Mouse (Mus musculus) frontal cortex, postnatal 36 days (tissue): Measurements from ENCODE around the gene Drap1.

Experiments
- DNase-seq, 2 experiments: peaks; one replicate each; pipeline ENCODE4 v3.0.0; 2022; ENCODE audit warnings: low spot score in 2 of 2

The Drap1 gene

DNA sequence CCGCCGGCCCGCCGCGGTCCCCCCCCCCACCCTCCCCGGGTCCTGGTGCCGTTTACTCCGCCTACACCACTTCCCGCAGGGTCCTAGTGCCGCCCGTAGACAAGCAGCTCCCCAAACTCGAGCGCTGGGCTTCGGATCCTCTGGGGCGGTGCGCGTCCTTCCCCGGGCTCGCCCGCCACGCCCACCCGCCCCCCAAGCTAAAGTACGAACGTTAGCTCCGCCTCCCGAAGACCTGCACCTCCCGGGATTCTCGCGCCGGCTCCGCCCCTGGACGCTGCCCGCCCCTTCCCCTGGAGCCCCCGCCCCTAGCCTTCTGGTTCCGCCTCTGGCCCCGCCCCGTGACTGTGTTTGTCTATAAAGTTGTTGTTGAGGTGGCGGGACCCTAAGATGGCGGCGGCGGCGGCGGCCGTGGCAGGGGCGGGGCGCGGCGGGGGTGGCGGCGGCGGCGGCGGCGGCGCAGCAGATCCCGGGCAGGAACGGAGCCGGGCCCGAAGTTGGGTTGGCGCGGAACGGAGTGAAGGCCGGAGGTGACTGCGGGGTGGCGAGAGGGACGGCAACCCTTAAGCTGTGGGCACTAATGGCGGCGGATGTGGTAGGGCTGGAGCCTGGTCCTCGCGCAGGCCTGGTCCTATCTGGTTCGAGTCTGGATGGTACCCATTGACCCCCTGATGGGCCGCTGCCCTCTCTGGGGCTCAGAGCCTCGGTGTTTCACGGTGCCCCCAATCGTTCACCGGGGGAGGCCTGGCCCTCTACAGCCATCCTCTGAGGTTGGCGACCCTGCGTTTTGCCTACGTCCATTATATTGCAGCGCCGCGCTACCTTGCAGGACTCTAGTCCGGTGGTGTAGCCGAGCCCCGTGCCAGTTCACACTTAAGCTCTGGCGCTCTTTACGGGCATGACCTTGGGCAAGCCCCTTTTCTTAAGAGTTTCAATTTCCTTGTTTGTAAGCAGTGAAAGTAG is at the start of gene Drap1, which contains the start of gene AI837181:
Drap1 (minus strand) TSS at position 198 of the 960 bp plus-strand sequence.
AI837181 (plus strand) TSS at position 363 of the 960 bp plus-strand sequence.
- peak; percentile 87 to 89 for DNase-seq

DNA sequence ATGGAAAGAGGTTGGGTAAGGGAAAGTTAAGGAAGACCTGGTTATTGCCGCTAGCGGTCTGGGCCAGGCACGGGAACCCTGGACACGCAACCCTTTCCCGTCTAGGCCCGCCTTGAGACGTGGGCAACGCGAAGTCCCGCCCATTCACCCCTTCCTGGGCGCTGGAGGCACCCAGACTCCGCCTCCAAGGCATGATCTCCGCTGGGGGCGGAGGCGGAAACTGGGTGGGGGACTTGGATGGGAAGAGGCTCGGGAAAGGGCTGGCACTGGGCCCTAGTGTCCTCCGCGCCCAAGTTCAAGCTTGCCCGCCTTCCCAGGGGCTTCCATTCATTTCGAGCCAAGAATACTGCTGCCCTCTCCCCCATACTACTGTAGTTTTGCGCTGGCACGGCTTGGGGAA is 48.9 kb upstream of the Drap1 start, which contains the start of gene Efemp2:
Efemp2 (plus strand) TSS at position 235 of the 400 bp plus-strand sequence.
- DNase-seq, result peak; percentile 56 to 60

DNA sequence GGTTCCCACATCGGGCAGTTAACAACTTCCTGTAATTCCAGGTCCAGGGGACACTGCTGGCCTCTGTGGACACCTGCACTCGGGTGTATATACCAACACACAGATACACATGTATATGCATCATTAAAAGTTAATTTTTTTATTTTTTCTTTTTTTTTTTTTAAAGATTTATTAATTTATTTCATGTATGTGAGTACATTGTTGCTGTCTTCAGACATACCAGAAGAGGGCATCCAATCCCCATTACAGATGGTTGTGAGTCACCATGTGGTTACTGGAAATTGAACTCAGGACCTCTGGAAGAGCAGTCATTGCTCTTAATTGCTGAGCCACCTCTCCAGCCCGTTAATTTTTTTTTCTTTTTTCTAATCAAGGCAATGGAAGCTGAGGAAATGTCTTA is 48.1 kb upstream of the Drap1 start:
- DNase-seq, result no peak

DNA sequence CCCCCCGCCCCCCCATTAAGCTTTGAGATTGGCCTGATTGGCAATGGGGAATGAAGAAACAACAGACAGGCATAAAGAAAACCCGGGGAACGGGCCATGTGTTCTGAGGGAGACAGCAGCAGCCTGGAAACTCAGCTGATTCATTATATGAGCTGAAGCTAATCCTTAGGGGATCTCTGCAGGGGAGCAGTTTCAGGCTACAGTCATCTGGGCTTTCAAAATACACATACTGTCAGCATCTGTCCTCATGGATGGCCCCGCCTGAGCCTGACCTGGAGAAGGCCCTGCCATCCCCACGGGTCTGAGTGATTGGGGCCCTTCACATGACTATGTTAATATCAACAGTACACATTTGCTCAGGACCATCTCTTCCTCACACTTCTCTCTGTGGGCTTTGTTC is 47.1 kb upstream of the Drap1 start:
- DNase-seq, result no peak

DNA sequence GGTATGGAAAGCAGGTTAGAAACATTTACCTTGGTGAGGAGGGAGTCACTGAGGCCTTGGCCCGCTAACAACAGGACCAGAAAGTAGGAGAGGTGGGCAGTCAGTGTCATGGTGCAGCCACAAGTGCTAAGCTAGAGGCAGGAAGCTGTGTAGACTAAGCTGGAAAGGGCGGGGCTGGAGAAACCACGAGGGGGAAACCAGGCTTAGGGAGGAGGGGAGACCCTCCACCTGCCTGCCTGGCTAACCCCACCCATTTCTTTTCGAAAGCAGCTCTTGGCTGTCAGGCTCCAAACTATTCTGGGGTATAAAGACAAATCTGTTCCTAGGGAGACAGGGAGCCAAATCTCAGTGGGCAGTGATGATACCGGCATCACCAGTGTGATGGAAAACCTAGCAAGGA is 43.6 kb upstream of the Drap1 start, which contains the start of gene Ctsw:
Ctsw (minus strand) TSS at position 134 of the 400 bp plus-strand sequence.
- DNase-seq, result no peak

DNA sequence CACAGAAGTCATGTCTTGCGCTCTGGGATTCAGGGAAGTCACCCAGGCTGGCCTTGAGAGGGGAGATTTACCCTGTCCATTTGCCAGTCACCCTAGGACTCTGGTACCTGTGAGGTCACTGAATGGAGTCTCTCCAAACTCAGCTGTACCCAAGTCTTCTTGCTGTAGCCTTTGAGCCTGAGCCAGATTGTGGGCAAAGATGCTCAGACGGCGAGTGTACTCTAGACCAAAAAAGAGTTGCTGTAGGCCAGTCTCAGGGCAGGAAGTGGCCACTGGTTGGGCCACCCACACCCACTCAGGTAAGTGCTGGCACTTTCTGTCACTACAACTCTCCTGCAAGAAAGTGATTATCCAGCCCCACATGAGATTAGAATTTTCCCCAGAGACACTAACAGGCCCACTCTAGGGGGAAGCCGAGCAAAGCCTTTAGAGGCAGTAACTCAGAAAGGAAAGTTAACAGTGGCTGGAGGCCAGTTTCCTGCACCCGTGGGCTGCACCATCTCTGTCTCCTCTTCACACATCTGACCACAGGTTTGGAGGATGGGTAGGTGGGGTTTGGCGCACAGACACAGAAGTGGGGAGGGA is 42.2 kb upstream of the Drap1 start:
- no peak for DNase-seq

DNA sequence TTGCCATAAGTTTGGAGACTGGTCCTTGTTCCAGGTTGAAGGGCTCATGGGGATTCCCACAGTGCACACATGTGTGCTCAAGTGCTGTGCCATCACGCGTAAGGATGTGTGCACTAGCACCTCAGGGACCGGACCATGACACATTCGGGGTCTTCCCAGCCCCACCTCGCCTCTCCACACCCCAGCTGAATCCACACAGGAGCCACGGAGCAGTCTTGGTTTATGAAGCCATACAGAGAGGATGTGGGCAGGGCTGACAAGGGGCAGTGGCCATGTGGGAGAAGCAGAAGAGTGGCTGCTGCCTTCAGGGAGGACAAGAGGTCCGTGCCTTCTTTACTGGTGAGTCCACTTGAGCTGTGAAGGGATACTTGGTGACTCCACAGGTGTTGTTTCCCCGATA is 40.3 kb upstream of the Drap1 start:
- no peak for DNase-seq

DNA sequence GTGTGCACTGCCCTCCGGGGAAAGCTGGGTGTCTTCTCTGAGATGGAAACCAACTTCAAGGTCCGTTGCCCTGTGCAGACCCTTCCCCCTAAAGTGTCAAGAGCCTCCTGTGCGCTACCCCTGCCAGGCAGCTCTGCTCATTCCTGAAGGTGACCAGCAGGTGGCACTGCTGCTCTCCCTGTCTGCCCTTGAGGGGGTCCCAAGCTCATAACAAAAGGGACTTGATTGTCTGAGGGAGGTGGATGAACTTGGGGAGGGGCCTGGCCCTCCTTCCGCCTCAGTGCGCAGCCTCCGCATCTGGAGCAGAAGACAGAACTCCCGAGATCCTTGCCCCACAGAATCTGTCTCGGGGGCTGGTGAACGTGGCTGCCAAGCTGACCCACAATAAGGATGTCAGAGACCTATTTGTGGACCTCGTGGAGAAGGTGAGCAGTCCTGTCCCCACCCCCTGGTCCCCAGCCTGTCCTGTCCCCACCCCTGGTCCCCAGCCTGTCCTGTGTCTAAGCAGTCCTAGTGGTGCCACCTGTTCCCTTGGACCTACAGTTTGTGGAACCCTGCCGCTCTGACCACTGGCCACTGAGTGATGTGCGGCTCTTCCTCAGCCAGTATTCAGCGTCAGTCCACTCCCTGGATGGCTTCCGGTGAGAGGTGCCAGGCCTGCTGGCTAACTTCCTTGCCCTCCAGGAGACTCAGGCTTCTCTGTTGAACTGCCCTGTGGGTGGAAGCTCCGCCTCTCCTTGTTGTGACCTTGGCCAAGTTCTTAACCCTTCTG is 39.2 kb upstream of the Drap1 start:
- no peak for DNase-seq

DNA sequence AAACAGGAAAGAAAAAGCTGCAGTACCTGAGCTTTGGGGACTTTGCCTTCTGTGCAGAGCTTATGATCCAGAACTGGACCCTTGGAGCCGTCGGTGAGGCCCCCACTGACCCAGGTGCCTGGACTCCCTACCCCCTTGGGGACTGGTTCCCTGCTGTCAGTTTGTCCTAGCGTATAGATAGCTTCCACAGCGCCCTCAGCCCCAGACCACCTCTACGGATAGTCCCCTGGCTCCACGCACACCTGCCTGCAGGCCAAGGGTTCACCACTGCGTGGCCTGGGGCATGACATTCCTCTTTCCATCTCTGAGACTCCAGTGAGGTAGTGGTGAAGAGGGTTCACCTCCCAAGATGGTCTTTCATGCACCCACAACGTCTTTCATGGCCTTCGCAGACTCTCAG is 38.4 kb upstream of the Drap1 start:
- no peak for DNase-seq

DNA sequence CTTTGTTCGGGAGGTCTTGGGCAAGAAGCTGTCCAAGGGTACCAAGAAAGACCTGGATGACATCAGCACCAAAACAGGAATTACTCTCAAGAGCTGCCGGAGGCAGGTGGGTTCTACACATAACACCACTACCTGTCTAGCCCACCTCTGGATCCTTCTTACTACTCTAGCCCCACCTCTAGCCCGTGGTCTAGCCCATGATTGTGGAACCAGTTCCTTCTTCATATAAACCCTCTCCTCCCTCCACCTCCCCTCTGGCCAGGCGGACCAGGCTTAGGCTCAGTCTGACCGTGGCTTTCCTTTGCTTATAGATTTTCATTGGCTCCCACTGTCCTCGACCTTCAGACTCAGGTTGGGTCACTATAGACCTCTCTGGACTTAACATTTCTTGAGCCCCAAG is 36.6 kb upstream of the Drap1 start:
- DNase-seq, result no peak

DNA sequence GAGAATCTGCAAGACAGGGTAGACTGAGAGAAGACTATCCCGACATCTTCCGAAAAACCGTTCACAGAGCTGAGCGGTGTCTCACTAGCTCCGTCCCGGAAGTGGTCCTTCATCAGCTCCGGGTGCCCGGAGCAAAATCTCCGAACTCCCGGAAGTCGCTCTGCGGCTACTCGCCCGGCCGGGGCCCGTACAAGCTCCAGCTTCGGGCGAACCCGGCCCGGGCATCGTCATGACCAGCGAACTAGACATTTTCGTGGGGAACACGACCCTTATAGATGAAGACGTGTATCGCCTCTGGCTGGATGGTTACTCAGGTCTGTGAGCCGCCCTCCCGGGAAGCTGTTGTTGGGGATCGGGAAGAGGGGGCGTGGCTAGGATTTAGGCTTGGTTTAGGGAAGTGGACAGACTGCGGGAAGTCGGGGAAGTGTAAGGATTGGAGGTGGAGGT is 35.7 kb upstream of the Drap1 start, which contains the start of gene Fibp:
Fibp (plus strand) TSS at position 151 of the 447 bp plus-strand sequence.
- DNase-seq, result peak; percentile 85 to 92

DNA sequence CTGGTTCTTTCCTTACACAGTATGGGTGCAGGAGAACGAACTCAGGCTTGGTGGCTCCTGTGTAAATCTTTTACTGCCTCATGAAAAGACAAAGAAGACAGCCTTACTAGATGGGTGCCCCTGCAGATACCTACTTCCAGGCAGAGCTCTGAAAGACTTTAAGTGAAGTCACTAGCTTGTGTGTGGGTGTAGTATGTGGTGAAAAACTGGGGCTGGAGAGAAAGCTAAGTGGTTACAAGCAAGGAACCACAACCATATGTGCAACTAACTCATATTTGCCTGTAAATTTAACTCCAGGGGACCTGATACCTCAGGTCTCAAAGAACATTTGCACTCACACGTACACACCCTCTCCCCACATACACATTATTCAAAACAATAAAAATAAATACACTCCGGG is 35.1 kb upstream of the Drap1 start:
- no peak for DNase-seq

DNA sequence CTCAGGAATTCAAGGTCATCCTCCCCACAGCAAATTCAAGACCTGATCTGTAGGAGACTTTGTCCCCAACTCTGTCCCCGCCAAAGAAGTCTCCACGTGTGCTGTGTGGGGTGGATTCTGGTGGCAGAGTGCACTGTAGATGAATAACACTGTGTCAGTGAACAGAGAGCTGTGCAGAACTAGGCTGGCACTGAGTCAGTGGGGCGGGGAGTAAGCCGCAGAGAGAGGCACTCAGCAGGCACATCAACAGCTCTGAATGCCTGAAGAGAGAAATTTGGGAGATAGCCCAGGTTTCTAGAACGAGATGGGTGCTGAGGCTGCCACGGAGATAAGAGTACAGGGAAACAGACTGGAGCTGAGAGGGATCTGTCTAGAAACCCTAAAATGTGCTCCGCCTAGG is 34.2 kb upstream of the Drap1 start:
- DNase-seq, result peak; percentile 60 to 65

DNA sequence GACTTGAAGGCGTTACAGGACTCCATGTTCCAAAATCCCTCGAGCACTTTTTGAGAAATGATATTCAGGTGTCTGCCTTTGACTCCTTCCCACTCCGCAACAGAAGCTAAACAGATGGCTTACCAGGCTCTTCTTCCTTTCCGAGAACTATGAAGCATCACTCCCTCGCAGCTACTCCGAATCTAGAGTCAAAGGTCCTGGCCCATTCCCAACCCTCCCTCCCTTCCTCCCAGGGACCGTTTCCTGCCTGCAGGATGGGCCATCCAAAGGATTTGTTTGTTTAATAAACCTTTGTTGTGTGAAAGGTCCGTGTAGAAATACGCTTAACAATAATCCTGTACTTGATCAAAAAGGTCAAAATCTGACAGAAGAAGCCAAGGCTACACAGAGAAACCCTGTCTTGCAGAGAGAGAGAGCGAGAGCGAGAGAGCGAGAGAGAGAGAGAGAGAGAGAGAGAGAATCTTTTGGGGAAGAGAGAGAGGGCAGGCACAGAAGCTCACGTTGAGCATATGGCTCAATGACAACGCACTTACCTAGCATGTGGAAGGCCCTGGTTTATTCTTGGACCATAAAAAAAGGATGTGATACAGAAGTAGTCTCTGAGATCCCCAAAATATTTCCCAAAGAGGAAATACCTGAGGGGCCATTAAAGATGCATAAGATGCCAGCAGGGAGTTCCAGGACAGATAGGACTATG is 33.1 kb upstream of the Drap1 start, which contains the start of gene Ccdc85b:
Ccdc85b (minus strand) TSS at position 149 of the 697 bp plus-strand sequence.
- DNase-seq, result no peak

DNA sequence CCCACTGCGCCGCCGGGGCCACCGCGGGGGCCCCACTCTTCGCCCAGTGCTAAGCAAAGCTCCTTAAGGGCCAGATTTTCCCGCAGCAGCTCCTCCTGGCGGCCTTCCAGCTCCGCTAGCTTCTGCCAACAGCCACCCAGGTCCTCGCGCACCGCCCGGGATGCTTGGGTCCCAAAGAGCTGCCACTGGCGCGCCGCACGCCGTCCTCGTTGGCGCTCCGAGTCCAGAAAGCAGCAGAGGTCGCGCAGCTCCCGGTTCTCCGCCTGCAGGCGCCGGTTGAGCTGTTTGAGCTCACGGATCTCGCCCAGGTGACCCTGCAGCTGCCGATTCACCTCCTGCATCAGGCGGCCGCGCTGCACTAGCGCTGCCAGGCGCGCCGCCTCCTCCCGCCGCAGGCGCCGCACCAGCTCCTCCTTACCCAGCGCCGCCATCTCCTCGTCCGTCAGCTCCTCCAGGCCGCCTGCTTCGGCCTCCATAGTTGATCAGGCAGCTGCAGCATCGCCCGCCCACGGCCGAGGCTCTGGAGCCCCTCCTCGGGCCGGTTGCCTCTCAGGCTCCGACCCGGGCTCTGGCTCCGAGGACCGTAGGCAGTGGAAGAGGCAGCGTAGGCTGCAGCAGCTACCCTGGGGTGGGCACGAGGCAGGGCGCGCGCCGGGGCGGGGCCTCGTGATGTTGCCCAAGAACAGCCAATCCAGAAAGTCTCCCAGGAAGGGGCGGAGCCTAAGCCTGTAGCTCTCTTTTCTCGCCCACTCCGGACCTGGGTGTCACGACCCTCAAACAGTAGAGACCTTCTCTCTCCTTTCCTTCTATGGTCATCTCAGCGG is 32.4 kb upstream of the Drap1 start:
- peak; percentile 95 to 97 for DNase-seq

DNA sequence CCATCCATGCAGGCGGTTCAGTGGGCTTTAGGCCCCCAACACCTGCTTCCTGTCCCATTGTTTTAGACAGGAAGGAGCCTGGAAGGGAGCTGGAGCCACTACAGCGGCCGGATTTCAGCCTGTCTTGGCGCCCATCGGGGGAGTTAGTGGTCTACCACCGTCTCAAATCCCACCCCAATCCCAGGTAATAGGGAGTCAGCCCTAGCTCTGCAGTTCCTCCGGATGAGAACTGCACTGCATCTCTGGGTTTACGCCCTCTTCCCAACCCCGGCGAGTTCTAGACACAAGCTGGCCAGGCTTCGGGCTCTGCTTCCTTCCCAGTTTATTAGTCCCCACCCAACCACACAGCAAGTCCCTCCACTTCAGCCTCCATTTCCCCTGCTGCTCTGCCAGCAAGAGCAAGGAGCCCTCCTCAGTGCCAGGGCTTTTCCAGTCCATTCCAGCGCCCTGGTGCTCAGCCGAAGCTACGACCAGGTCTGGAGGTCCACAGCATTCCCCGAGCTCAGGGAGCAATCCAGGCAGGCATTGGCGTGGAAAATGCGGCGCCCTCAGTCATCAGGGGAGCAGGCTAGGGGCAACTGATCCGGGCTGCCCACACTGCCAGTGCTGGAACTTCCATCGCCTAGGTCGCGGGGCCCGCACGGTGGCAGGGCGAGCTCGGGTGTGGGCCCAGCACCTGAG is 31.6 kb upstream of the Drap1 start:
- DNase-seq, result no peak

DNA sequence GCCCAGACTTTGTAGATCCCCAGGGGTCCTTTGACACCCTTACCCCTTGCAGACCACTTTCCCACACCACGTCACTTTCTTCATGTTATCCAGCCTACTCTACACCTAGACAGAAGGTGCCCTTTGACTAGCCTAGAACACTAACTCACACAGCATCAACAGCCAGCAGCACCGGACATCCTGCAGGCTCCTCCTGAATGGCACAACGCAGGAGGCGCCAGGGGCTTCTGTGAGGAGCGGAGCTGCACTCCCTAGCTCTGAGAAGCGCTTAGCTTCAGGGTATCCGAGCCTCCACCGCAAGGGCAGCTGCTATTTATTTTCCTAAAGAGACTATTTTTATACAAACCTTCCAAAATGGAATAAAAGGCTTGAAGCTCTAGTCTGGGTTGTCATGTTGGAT is 30.8 kb upstream of the Drap1 start:
- no peak for DNase-seq

DNA sequence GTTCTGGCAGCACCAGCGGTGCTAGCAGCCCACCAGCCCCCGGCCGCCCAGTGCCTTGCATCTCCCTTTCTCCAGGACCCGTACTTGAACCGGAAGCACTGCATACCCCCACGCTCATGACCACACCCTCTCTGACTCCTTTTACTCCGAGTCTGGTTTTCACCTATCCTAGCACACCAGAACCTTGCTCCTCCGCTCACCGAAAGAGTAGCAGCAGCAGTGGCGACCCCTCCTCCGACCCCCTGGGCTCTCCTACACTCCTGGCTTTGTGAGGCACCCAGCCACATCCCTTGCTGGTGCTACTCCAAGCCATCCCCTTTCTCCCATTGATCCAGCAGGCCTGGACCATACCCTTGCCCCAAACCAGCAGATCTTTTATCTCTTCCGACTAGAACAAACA is 30.3 kb upstream of the Drap1 start:
- no peak for DNase-seq

DNA sequence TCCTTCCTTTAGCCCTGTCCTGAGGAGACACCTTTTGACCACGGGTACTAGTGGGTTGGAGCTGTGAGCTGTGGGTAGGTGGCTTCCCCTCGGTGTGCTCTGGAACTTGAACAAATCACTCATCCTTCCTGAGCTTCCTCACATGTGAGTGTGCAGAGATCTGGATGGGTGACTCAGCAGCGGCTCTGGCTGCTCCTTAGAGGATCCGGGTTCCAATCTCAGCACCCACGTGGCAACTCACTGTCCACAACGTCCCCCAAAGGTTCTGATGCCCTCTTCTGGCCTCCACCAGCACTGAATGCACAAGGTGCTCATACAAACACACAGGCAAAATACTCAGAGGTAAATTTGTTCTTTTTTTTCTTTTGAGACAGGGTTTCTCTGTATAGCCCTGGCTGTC is 27.0 kb upstream of the Drap1 start:
- DNase-seq, result no peak

DNA sequence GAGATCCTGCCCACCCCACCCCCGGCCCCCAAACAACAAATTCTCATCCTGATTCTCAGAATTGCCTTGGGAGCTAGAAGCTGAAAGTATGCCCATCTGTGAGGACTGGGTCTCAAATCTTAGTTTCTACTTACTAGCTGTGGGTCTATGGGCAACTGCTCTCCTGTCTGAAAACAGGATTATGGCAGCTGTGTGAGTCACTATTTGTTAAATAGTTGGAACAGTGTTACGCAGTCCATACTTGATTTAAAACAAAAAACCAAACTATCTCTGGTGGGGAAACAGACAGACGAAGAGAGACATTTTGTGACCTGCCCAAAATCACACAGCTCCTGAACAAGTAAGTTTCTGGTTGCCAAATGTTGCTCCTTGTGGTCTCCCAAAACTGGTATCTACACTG is 24.9 kb upstream of the Drap1 start:
- DNase-seq, result no peak
